Mouse (Mus musculus) olfactory bulb, adult 2 months (tissue): ENCODE measurements at regions not wholly inside any gene's neighbourhood (a gene's known extent, or its start where the extent isn't known, plus 50 kb on each side); places are given as distances from the start of the nearest gene placed in this dataset.

ENCODE experiments used
- CTCF ChIP-seq: fragments of 200-500 bp; IDR thresholded peaks from 2 replicates; pipeline ENCODE4 v1.5.1; 2012; ENCODE audit warnings: low read depth, mild to moderate bottlenecking, low read length, moderate library complexity; ENCODE audit not compliant: insufficient read depth
- POLR2A ChIP-seq: fragments of 200-500 bp; IDR thresholded peaks from 2 replicates; pipeline ENCODE4 v1.6.1; 2012; ENCODE audit warnings: mild to moderate bottlenecking, low read depth, low read length, moderate library complexity; ENCODE audit not compliant: insufficient read depth

DNA sequence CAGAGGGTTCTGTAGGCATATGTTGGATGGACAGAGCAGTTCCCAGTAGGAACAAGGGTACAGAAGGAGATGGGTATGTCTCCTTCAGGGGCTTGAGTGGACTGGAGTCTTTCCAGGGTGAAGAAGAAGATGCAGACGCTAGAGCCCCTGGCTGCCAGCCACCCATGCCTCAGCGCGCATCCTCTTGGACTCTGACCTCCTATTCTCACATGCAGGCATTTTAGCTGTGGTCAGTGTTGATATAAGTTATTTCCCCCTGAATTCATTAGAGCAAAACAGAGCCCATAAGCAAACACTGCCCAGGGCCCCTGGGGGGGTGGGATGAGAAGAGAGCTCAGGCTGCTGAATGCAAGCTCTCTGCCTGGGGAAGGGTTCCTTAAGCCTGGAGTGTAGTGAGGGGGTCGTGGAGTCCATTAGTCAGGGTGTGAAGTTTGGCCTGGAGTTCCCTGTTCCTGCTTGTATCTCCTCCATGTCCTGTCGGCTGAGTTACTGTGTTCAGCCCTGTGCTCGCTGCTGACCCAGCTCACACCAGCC is 54.0 kb upstream of the Nkx2-2 start:
- TF ChIP-seq CTCF (no peak), POLR2A (no peak)
